Mouse (Mus musculus): Measurements from ENCODE around the gene Mamdc2. TPM values are rescaled to one million over a fixed set of nuclear protein-coding genes. Genes with fewer than 3 reads are reported as not detected.

Mamdc2 gene
- polyA plus RNA-seq, 1 experiment: not detected

DNA sequence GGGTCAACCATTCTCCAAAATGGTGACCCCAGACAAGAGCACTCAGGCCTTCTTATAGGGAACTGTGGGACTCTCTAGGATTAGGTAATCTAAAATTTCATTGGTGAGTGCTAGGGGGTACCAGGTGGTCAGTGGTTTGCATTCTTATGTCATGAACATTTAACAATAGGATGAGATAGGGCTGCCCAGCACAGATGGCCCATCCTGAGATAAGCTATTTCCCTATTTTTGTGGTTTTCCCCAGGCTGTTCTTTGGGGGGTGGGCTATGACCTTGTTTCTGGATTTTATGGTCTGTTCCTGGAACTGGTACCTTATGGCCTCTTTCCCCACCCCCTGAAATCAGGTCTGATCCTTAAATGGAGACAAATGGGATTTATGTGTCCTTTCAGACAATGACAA, 151.1 kb downstream of the Mamdc2 start:
- TF ChIP-seq POLR2A (IDR thresholded peaks at IDR 0.05; ENCODE audit: insufficient read depth, low read depth, low read length) (no peak), CTCF (IDR thresholded peaks at IDR 0.05; ENCODE audit: insufficient read depth, low read depth, low read length) (no peak)
- H3K27ac ChIP-seq (ENCODE audit: insufficient read depth, low read depth, low read length): no peak overlapping the region
- H3K4me1 ChIP-seq (ENCODE audit: control insufficient read depth, insufficient read depth, low read length): no peaks in the 10 kb centered on the region
- no peak overlapping the region for H3K4me3 ChIP-seq (ENCODE audit: insufficient read depth, low read depth, low read length)

DNA sequence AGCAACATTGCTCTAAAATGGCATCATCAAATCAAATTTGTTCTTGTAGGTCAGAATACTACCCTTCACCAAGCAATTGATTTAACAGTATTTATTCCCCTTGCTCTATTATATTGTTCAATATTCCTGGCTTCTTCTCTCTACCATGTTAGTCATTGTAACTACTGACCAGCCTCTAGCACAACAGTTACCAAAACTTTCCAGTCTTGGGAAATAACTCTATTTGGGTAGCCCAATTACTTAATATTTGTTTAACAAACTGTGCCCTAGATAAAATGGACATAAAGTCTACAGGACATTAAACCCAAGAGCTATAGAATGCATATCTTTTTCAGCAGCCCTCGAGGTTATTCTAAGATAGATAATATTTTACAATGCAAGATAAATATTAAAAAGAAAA, 159.0 kb downstream of the Mamdc2 start:
- 80% methylated on average over 1 of the region's 1 CpGs for WGBS
- Histone ChIP-seq H3K4me1 (ENCODE audit: control insufficient read depth, insufficient read depth, low read length) (no peaks in the 10 kb centered on the region), H3K4me3 (ENCODE audit: insufficient read depth, low read depth, low read length) (no peak overlapping the region), H3K27ac (ENCODE audit: insufficient read depth, low read depth, low read length) (no peak overlapping the region)
- TF ChIP-seq CTCF (IDR thresholded peaks at IDR 0.05; ENCODE audit: insufficient read depth, low read depth, low read length) (no peak), POLR2A (IDR thresholded peaks at IDR 0.05; ENCODE audit: insufficient read depth, low read depth, low read length) (no peak)

DNA sequence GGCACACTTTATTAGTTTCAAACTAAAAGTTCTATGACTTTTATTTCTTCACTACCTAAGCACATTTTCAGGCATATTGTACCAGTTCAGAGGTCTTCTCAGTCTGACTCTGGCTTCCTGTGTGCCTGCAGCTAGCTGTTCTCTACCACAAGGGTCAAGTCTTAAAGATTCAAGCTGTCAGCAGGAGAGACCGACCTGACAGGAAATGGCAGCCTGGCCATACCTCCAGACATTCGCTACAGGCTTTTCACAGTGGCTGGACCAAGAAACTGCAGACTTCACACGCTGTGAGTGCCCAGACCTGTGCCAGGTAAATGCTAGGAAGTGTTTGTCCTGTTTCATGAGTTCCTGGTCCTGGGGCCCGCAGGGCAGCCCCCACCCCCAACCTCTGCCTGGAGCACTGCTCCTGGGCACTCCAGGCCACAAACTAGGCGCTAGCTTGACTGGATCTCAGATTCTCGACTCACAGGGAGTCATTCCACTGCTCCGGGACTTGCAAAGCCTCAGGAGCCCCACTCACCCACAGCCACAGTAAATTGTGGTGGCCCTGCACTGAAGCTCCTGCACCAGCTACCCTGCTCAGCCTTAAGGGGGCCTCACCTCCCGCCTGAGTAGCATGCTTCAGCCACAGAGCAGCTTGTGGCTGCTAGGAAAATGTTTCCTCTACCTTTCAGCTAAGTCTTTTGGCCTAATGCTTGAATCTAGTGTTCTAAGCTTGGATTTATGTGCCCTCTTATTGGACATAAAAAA, 166.2 kb downstream of the Mamdc2 start:
- H3K27ac ChIP-seq (ENCODE audit: insufficient read depth, low read depth, low read length): no peak overlapping the region
- H3K4me1 ChIP-seq (ENCODE audit: control insufficient read depth, insufficient read depth, low read length): no peaks in the 10 kb centered on the region
- 60% methylated on average over 8 of the region's 8 CpGs for WGBS
- H3K4me3 ChIP-seq (ENCODE audit: insufficient read depth, low read depth, low read length): no peak overlapping the region
- TF ChIP-seq POLR2A (IDR thresholded peaks at IDR 0.05; ENCODE audit: insufficient read depth, low read depth, low read length) (no peak), CTCF (IDR thresholded peaks at IDR 0.05; ENCODE audit: insufficient read depth, low read depth, low read length) (no peak)

DNA sequence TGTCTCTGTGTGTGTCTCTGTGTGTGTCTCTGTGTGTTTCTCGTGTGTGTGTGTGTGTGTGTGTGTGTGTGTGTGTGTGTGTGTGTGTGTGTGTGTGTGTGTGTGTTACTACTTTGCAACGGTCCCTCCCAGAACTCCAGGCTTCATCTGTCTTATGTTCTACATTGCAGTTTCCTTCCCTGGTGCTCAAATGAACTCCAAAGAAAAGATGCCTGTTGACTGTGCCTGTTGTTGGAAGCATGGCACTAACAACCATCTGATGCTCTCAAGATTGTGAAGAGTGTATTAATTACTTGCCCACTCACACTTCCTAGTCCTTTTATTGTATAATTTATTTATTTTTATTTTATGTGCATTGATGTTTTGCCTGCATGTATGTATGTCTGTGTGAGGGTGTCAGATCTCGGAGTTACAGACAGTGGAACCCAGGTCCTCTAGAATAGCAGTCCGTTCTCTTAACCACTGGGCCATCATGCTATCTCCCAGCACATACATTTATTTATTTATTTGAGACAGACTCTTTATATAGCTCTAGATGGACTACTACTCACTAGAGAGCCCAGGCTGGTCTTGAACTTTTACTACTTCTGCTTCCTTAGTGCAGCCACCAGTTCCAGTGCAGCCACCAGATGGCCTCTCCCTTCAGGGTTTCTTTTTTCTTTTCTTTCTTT, 174.1 kb downstream of the Mamdc2 start:
- Histone ChIP-seq H3K4me1 (ENCODE audit: control insufficient read depth, insufficient read depth, low read length) (no peaks in the 10 kb centered on the region), H3K27ac (ENCODE audit: insufficient read depth, low read depth, low read length) (no peak overlapping the region), H3K4me3 (ENCODE audit: insufficient read depth, low read depth, low read length) (peak overlapping the region; percentile 69)
- TF ChIP-seq POLR2A (IDR thresholded peaks at IDR 0.05; ENCODE audit: insufficient read depth, low read depth, low read length): no peak
- no peak for TF ChIP-seq CTCF (IDR thresholded peaks at IDR 0.05; ENCODE audit: insufficient read depth, low read depth, low read length)
- 49% methylated on average over 4 of the region's 4 CpGs for WGBS

DNA sequence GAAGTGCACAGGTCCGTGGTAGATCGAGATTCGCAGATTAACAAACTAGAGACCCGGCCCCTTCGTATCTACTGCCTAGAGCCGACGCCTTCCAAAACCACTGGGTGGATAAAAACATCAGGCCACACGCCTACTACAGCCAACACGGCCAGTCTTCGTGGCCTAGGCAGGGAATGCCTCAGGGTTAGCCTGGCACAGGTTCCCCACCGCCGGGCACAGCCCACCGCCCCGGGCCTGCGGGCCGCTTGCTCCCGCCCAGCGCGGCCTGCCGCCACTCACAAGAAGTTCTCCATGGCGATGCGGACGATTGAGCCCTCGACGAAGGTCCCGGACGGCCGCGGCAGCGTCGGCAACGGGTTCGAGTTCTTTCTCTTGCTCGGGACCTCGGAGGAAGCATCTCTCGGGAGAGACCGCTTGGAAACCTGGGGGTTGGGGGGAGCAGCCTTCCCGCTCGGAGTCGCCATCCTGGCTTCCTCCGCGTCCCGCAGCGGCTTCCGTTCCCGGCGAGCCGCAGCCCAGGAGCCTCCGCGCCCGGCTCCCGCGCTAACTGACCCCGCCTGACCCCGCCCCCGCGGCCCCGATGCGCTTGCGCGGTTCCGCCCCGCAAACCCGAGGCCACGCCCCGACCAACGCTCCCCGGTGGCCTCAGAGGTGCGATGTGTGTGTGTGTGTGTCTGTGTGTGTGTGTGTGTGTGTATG, 174.7 kb downstream of the Mamdc2 start, which contains the start of gene Smc5:
TSS of gene Smc5 (minus strand) at position 543 of the 699 bp plus-strand sequence.
- no peak for TF ChIP-seq CTCF (IDR thresholded peaks at IDR 0.05; ENCODE audit: insufficient read depth, low read depth, low read length)
- peak; percentile 49; the same call in 1 of the 2 replicates for TF ChIP-seq POLR2A (IDR thresholded peaks at IDR 0.05; ENCODE audit: insufficient read depth, low read depth, low read length)
- Histone ChIP-seq H3K27ac (ENCODE audit: insufficient read depth, low read depth, low read length) (no peak within 1 kb of the TSS), H3K4me1 (ENCODE audit: control insufficient read depth, insufficient read depth, low read length) (no peaks in the 10 kb centered on the region), H3K4me3 (ENCODE audit: insufficient read depth, low read depth, low read length) (peak within 1 kb of the TSS; percentile 69)
- WGBS: under 1% methylated on average over 69 of the region's 69 CpGs

DNA sequence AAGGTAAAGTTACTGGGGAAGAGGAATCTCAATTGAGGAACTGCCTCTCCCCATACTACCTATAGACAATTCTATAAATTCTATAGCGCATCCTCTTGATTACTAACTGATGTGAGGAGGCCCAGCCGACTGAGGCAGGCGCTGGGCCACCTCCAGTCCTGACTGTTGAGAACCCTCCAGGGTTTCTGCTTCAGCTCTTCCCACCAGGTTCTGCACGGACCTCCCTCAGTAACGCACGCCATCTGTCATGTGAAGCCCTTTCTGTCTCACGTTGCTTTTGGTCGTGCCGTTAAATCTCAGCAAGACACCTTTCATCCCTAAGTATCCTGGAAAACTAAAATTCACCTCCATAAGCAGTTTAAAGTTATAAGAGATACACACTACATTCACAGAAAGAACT, 191.5 kb downstream of the Mamdc2 start:
- WGBS: 88% methylated on average over 9 of the region's 9 CpGs
- Histone ChIP-seq H3K27ac (ENCODE audit: insufficient read depth, low read depth, low read length) (no peak overlapping the region), H3K4me3 (ENCODE audit: insufficient read depth, low read depth, low read length) (no peak overlapping the region), H3K4me1 (ENCODE audit: control insufficient read depth, insufficient read depth, low read length) (no peaks in the 10 kb centered on the region)
- TF ChIP-seq CTCF (IDR thresholded peaks at IDR 0.05; ENCODE audit: insufficient read depth, low read depth, low read length) (no peak), POLR2A (IDR thresholded peaks at IDR 0.05; ENCODE audit: insufficient read depth, low read depth, low read length) (no peak)

Other genes with a start within 250 kb of the Mamdc2 start
- 107 TPM in 1 of 2 replicates, not detected in the other for gene Smc5, start 174.5 kb downstream of the Mamdc2 start, polyA plus RNA-seq (2012; ENCODE audit: insufficient read depth, insufficient read length, low replicate concordance, missing spikeins)
- gene 1700028P14Rik, start 204.4 kb upstream of the Mamdc2 start, polyA plus RNA-seq (2012; ENCODE audit: insufficient read depth, insufficient read length, low replicate concordance, missing spikeins): not detected in 2 replicates
- not detected in 2 replicates for gene Ptar1, start 239.0 kb upstream of the Mamdc2 start, polyA plus RNA-seq (2012; ENCODE audit: insufficient read depth, insufficient read length, low replicate concordance, missing spikeins)

Data from olfactory bulb, adult 2 months (tissue).